Mouse (Mus musculus) cerebellum, adult 2 months (tissue): ENCODE measurements around the gene Fgfr2.

Source experiments
- CTCF ChIP-seq: fragments of 200-500 bp; IDR thresholded peaks from 2 replicates; pipeline ENCODE4 v1.5.1; 2011; ENCODE audit warnings: low read depth, mild to moderate bottlenecking, control low read depth, low read length, moderate library complexity, borderline replicate concordance; ENCODE audit not compliant: insufficient read depth
- POLR2A ChIP-seq: fragments of 200-500 bp; IDR thresholded peaks from 2 replicates; pipeline ENCODE4 v1.6.1; 2011; ENCODE audit warnings: low read length, control low read depth, borderline replicate concordance; ENCODE audit not compliant: insufficient read depth

- TF ChIP-seq CTCF, result no peak
- no peak for TF ChIP-seq POLR2A
Observed at GRCm38 (mm10) chr7:132627448-132627847, 495.7 kb downstream of the Fgfr2 start.
